Mouse (Mus musculus) adrenal gland, adult 18-20 months (tissue): ENCODE data around the gene Ano1. TPM values are rescaled to one million over a fixed set of nuclear protein-coding genes. Genes with fewer than 3 reads are reported as not detected.

Experiments used
- DNase-seq, 2 experiments: peaks; one replicate each; pipeline ENCODE4 v3.0.0; 2021 to 2022; ENCODE audit warnings: low spot score in 2 of 2
- total RNA-seq, 2 experiments: library from RNA; stranded (reverse); gene quantifications; 1 replicate in 1 of 2; 2 replicates in 1 of 2; pipeline ENCODE4 v1.2.3; 2021

Gene Ano1
- total RNA-seq, 2 experiments from 2014 or later, result 21.3 to 30.6 TPM

DNA sequence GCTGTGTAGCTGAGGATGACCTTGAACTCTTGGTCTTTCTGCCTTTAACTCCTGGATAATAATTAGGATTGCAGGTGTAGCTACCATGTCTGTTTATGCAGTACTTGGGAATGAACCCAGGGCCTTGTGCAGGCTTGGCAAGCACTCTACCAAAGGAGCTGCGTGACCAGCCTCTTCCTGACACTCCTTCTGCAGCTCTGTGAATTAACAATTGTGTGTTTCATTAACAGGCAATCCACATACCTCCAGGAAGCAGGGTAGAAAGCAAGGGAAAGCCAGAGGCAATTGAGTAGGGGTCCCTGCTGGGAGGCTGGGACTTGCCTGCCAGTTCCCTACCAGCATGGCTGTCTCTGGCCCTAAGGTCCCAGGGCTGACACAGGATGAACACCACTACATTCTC is 111.0 kb downstream of the Ano1 start:
- DNase-seq, result no peak

DNA sequence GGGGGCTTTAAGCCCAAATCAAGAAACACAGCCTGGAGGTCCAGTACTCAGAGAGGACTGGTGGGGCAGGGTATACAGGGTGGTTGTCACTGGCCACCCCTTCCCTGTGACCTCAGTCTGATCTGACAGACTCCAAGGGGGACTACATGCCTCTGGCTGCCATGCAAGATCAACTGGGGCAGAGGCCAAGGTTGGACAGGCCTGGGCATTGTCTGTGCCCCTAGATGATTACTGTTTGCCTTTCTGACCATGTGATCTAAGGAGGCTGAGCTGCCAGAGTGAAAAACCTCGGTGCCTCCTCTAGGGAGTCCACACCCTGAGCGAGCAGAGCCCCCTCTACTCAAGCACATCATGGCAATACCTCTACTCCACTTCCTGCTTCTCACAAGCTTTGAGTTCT is 115.8 kb downstream of the Ano1 start:
- no peak for DNase-seq

DNA sequence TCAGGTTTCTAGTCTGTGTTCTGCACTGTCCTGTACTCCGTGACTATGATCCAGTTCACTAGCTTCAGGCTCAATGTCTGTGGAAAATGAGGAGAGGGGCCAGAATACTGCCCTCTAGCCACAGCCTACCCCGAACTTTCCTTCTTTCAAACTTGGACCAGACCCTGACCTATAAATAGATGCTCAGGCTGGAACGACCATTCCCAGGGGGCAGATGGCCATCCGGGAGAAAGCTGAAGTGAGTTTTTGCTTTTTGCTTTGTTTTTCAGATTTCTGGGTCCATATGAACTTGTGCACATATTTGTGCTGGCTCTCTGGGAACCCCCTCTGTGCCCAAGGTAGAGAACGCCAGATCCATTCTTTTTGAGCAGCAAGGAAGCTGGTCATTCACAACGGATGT is 116.9 kb downstream of the Ano1 start:
- no peak for DNase-seq

DNA sequence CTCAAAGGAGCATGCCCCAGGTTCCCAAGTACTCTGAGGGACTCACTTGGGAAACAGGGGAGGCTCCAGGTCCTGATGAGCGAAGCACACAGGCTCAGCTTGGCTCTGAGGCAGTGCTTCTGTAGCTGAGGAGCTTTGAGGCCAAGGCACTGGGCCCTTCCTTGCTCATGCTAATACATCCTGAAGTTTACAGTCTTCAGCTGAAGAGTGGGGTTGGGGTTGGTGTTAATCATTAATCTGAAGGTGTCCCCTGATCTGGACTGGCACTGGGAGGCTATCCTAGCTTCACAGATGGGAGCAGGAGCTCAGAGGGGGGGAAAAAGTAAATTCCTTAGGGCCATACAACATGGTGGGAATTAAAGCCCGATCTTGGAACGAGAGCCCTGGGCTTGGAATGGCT is 117.3 kb downstream of the Ano1 start:
- DNase-seq, result no peak

DNA sequence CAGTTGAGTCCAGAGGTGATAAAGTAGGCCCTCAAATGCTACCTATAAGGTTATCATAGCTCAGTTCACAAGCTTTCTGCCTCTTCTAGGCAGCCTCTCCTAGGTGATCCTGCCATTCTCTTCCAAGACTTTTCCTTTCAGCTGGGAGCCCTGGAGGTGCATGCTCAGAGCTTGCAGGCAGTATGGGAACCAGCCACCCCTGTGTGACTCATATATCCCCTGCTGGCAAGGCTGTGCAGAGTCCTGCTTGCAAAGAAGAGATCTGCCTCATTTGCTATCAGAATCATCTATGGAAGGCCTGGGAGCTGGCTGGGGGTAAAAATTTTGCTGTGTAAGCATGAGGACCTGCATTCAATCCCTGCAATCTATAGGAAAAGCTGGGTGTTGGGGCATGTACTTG is 119.5 kb downstream of the Ano1 start:
- DNase-seq, result no peak

DNA sequence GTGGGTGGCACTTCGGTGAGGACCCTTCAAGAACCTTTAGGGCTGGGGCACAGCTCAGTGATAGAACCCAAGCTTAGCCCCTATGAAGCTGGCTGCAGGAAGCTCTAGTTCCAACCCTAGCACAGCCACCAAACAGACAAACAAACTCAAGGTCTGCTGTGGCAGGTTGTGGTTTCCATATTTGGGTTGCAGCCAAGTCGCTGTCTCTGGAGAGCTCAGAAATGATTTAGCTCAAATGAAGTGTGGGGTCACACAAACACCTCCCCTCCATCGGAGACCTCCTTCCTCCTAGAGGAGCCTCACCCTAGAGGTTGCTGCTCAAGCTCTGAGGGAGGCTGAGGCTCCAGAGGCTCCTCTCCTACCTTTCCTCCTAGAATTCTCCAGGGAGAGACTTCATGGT is 121.2 kb downstream of the Ano1 start:
- DNase-seq, result no peak

DNA sequence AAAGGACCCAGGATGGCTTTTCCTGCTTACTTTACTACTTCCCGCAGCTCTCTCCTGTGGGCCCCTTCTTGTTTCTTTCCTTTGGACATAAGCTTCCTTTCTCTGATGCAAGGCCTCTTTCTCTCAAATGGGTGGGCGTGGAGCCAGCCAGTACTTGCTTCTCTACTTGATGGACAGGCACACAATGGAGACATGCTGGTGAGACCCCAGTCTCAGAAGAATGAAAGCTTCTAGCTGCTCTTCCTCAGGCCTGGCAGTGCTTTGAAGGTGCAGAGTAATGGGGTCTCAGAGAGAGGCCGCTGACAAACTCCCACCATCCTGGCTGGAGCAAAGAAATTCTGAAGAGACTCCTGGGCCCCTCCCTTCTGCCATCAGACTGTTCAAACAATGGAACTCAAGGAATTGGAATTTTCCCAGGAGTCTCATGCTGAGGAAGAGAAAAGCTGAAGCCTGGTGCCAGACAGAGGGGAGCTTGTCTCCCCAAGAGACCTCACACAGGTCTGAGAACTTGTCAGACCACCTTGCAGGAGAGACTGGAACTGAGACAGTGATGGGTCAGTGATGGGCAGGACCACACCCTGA is 123.3 kb downstream of the Ano1 start:
- DNase-seq, result no peak

DNA sequence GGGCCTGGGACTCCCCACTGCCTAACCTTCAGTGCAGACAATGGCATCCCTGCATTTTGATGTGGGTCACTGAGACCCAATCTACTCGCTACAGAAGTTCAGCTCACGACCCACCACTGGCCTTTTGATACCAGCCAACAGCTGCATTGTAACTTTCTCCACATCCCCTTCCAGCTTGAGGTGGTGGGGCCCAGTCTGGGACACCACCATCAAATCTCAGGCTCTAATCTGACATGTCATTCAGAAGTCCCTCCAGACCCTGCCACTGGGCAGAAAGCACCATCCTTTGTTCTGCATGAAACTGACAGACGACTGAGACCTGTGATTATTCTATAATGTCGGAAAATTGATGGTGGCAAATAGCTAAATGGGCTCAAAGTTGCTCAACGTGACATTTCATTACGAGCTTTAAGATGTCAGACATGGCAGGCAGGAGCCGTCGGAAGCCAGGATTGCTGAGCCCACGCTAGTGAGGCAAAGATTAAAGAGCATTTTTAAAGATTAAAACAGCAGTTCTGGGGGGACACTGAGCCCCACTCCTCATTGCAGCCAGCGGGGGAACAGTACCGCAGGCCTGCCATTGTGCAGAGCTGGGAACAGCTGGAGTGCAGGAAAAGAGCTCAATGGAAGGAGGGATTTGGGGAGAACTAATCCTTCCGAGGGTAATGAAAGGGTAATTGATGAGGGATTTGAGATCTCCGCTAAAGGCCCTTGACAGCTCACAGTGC is 124.0 kb downstream of the Ano1 start:
- DNase-seq, result no peak

DNA sequence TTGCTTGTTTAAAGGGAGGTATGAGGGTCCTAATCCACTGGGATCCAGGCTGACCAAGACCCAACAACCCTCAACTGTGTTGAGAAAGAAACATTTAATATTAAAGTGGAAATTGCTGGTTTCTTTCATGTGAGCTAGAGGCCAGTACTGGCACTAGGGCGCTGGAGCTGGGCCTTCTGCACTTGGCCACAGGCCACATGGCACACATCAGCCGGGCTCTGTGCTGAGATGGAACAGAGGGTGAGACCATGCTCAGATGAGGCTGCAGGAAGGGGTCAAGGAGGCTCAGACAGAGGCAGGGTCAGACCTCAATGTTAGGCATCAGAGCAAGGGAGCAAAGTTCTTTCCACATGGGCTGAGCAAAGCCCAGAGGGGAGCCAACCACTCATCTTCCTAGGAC is 125.7 kb downstream of the Ano1 start:
- no peak for DNase-seq

DNA sequence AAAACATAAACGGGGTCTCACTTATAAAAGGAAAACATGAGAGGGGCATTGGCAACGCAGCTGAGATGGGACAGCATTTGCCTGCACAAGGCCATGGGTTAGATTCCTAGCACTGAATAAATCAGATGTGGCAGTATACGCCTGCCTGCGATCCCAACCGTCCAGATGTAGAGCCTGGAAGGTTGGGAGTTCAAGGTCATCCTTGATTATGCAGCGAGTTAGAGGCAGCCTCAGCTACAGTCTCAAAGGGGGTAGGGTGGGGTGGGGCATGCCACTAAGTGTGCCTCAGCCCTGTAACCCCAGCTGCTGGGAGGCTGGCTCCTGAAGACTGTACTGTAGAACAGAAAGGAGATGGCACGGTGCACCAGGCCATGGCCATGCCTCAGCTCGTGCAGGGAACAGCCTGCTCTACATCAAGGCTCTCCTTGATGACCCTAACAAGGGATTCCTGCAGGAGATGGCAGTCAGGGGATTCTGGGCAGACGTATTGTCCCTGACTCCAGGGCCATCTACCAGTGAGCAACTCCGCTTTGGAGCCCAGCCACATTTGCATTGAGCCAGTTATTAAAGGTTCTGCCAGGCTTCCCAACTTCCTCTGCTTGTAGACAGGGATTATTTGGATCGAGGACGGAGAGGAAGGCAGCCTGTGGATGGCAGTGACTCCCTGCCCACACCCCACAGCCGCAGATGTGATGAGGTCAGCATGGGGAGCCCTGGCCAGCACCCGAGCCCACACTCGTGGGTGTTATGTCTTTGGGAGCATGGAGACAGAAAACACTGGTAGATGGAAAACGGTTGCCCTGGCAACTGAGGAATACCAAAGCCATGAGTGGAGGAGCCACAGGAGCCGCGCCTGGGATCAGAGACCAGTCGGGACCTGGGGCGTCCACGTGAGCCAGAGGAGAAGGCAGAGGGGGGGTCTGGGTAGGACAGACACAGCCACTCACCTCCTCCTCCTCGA is 130.8 kb downstream of the Ano1 start:
- DNase-seq, result peak; percentile 36 to 44

DNA sequence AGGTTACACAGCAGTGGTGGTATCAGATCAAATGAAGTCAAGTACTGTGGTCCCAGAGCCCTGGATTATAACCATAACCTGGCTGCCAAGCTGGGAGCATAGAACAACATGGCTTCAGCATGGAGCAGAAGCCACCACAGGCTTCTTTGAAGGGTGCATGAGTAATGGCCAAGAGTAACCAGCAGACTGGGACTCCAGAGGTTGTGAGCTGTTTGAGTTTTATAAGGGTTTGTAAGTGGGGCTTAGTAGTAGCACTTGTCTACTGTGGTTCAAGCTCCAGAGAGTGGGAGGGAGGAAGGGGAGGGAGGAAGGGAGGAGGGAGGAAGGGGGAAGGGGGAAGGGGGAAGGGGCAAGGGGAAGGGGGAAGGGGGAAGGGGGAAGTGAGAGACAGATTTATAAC is 131.5 kb downstream of the Ano1 start:
- DNase-seq, result no peak

DNA sequence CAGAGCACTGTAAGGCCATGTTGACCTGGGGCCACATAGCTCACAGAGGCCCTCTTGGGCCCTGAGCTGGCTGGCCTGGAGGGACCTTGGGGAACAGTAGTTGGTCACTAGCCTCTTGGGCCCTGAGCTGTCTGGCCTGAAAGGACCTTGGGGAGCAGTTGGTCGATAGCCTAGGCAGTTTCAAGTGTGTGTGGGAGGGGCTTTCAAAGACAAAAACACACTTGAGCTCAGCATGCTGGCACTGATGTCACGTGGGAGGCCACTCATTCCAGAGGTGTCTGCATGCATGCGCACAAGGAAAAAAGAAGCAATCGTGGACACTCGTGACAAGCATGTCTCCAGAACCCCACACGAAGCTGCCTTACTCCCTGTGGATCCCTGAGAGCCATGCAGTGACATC is 136.4 kb downstream of the Ano1 start:
- no peak for DNase-seq

DNA sequence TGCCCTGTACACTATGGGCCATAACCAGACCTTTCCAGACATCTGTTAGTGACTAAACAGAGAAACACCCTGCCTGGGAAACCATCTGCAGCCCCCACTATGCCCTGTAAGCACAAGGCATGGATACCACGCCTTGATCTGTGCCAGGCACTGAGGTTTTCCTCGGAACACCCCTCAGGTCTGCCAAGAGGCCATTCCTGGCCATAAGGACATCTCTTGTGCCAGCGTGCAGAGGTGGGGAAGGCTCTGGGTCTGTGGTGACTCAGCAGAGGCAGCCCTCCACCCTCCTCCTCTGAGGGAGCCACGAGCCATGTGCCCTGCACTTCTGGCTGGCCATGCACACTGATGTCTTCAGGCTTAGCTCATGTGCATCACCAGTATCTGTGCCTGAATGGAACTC is 138.9 kb downstream of the Ano1 start:
- DNase-seq, result no peak

DNA sequence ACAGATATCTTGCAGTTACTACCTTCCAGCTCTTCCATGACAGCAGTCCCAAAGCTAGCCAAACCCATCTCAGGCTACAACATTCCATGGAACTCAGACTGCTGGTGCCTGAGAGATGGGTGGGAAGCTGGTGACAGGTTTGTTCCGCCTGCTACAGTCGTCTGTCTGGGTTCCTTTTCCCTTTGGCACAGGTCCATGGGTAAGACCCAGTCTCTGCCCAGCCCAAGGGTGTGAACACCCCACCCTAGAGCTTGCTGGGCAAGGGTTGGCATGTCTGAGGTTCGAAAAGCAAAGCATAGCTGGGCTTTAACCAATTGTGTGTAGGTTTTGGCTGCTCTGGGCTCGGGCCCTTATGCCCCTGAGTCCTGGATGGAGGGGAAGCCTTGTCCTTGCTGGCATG is 139.4 kb downstream of the Ano1 start:
- DNase-seq, result no peak

DNA sequence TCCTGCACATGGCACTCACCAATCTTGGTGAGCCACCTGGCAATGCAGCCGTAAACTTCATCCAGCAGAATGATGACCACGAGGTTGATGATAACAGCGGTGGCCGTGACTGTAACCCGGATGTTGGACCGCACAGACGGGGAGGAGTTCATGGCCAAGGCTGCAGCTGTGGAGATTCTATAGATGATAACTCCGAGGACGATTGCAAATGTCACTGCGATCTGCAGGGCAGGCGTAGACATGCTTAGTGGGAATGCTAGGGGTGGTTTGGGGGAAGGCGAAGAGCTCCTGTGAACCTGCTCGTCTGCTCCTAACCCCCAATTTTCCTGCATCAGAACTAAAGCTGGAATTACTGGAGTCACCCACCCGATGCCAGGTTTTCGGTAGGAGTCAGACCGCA is 140.2 kb downstream of the Ano1 start:
- no peak for DNase-seq

DNA sequence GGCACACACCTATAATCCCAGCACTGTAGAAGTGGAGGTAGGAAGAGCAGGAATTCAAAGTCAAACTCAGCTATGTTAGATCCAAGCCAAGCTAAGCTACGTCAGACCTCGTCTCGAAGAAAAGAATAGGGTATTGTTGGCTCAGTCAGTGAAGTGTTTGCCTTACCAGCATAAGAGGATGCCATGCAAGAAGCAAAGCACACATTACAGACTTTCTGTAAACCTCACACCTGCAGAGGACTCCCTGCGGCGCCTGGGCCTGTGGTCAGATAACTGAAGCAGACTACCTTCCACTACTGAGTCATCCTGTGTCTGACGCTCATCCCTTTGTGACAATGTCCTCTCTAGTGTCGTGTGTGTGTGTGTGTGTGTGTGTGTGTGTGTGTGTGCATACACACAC is 142.2 kb downstream of the Ano1 start:
- no peak for DNase-seq

DNA sequence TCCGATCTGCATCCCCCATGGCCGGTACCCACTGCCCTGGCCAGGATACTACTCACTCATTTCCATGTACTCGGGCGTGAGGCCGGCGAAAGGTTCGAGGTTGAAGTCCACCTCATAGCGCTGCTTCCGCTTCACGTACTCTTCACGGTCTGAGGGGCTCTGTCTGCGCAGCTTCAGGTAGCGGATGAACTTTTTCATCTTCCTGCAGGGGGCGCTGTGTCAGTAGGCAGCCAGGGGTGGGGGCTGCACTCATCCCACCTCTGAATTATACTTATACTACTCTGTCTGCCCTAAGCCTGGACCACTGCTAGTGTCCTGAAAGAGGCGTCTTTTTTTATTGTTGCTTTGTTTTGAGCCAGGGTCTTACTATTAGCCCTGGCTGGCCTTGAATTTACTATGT is 143.9 kb downstream of the Ano1 start:
- no peak for DNase-seq

DNA sequence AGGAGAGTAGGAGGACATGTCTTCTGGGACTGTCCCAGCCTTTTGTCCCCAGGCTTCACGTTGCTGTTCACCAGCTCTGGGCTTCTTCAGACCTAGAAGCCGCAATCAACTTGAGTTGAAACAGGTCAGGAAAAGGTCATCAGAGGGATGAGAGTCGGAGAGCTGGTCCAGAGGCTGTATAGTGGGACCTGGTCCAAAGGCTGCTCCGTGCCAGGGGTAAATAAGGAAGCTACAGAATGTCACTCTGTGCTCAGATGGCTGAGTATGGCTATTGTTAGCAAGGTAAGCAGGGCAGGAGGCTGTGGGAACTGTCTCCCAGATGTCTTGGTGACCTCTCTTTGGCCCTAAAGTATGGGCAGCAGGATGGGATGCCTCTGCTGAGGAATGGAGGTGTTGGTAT is 147.0 kb downstream of the Ano1 start:
- no peak for DNase-seq

DNA sequence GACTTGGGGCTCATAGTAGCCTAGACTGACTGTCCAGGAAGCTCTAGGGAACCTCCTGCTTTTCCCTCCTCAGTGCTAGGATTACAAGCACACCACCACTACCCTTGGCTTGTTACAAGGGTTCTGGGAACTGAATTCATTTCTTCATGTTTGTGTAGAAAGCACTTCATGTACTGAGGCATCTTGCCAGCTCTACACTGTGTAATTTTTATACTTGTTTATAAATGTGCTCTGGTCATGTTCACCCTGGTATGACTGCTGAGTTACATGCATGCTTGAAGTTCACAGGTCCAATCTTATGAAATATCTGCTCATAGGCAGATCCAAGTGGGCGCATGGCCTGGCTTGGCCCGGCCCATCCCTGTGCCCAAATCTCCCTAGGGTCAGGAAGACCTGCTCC is 147.5 kb downstream of the Ano1 start:
- DNase-seq, result no peak

DNA sequence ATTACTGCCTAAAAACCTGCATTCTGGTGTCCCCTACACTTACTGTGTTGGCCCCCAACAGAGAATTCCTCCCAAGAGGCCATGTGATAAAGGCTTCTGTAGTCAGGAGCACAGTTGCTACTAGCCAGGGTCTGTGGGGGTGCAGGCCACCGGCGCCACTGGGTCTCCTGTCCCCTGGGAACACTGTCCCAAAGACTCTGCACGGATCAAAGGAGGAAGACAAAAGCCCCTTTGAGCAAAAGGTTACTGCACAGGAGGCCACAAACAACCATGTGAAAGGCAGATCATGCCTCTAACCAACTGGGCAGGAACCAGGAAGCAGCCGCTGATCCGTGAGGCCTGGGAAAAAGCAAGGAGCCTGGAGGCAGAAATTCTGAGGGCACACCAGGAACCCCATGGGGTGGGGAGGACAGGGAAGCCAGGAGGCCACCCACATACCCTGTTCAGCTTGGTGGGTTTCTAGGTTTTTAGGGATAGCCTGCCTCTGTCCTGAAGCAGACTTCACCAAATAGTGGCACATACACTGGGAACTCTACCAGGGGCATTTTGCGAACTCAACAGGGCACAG is 151.4 kb downstream of the Ano1 start:
- DNase-seq, result no peak

DNA sequence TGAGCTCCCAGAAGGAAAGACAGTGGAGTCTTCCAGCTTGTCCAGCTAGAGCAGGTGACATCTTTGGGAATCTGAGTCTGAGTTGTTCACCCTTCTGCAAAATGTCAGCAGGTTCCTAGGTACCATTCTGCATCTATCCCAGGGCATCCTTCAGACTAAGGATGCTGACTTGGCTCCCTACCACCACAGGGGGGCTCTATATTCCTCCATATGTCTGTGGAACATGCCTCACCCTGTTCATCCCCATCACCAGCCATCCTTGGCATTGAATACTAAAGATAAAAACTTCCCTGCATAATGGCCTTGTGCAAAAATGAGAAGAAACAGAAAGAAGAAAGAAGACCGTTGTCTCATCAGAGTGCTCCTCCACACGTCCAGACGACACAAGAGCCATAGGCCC is 162.3 kb downstream of the Ano1 start:
- no peak for DNase-seq

DNA sequence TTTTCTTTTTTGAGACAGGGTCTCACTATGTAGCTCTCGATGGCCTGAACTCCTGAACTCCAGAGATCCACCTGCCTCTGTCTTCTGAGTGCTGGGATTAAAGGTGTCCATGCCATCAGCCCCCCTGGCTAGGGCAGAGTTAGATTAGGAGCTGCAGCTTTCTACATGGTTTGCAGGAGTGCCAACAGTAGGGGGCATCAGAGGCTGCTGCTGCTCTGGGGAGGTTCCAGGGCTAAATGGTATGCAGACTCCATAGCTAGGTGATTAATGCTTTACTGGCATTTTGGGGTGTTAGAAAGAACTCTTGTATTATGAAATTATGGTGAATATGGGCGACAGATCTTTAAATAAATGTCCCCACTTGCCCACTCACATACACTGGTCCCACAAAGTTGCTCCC is 164.5 kb downstream of the Ano1 start:
- peak; percentile 42 to 51 for DNase-seq
